Mouse (Mus musculus) lung, postnatal 0 days (tissue): Measurements from ENCODE around the gene Chdh. TPM values are rescaled to one million over a fixed set of nuclear protein-coding genes. Genes with fewer than 3 reads are reported as not detected.

Source experiments
- ATAC-seq: fragments of 200-750 bp; cut with Nextera tagmentation; 2 replicates; pipeline ENCODE4 v1.8.0; 2017; ENCODE audit warnings: moderate library complexity
- DNase-seq: peaks from one replicate; pipeline ENCODE4 v3.0.0-alpha.2; 2016; ENCODE audit warnings: low spot score
- H3K27ac ChIP-seq: fragments of 300-500 bp; sonication (generic); 2 replicates; pipeline ENCODE4 v1.5.1; 2014; ENCODE audit warnings: antibody characterized with exemption, mild to moderate bottlenecking, low read length, mixed read lengths
- H3K27me3 ChIP-seq: fragments of 300-500 bp; sonication (generic); replicated peaks from 2 replicates; pipeline ENCODE4 v1.6.1; 2014; ENCODE audit warnings: low read length, mixed read lengths; ENCODE audit not compliant: insufficient read depth
- H3K36me3 ChIP-seq: fragments of 300-500 bp; sonication (generic); 2 replicates; pipeline ENCODE4 v1.6.1; 2014; ENCODE audit warnings: low read length, mixed read lengths; ENCODE audit not compliant: insufficient read depth
- H3K4me1 ChIP-seq: fragments of 300-500 bp; sonication (generic); 2 replicates; pipeline ENCODE4 v1.6.1; 2014; ENCODE audit warnings: antibody characterized with exemption, low read depth, low read length, mixed read lengths; ENCODE audit not compliant: insufficient read depth
- H3K4me2 ChIP-seq: fragments of 300-500 bp; sonication (generic); replicated peaks from 2 replicates; pipeline ENCODE4 v1.6.1; 2014; ENCODE audit warnings: low read depth, mild to moderate bottlenecking, low read length, moderate library complexity, mixed read lengths
- H3K4me3 ChIP-seq: fragments of 300-500 bp; sonication (generic); 2 replicates; pipeline ENCODE4 v1.5.1; 2014; ENCODE audit warnings: low read depth, low read length
- H3K9ac ChIP-seq: fragments of 300-500 bp; sonication (generic); replicated peaks from 2 replicates; pipeline ENCODE4 v1.6.1; 2014; ENCODE audit warnings: low read depth, mild to moderate bottlenecking
- H3K9me3 ChIP-seq: fragments of 300-500 bp; sonication (generic); 2 replicates; pipeline ENCODE4 v1.6.1; 2016; ENCODE audit warnings: low read length, mixed read lengths
- CTCF ChIP-seq: IDR thresholded peaks from 2 replicates; pipeline ENCODE4 v1.5.1; 2016; ENCODE audit warnings: antibody characterized with exemption, mild to moderate bottlenecking
- EP300 ChIP-seq: IDR thresholded peaks from 2 replicates; pipeline ENCODE4 v1.6.1; 2016; ENCODE audit warnings: antibody characterized with exemption, mild to moderate bottlenecking, control low read depth
- WGBS: fragments of 180-500 bp; shearing (Covaris S2); extraction: QIAGEN DNeasy Blood & Tissue Kit; methylation state at CpG from one replicate; pipeline ENCODE4 v1.1.7; 2014; 5-methylcytosine and 5-hydroxymethylcytosine counted together
- microRNA-seq: library from miRNA; unstranded; fragments of <30 nt; microRNA quantifications from one replicate; pipeline ENCODE4, GENCODE M21; 2016
- polyA plus RNA-seq: library from polyadenylated mRNA; unstranded; fragments of >200 nt; fragmentation: Nextera tagmentation; extraction: Ambion mirVana; gene quantifications from 2 replicates; pipeline ENCODE4 v1.2.1, GENCODE M21; 2015

Gene Chdh
- polyA plus RNA-seq, 1 experiment from 2014 or later = 0.80 TPM

GRCm38 (mm10) chr14:30064864-30065263 is 56.0 kb downstream of the Chdh start:
- ATAC-seq = no peak
- no peak for TF ChIP-seq CTCF
- no peak for TF ChIP-seq EP300
- H3K4me1 ChIP-seq = no peaks in the 10 kb centered on the region

GRCm38 (mm10) chr14:30066752-30067151 is 57.9 kb downstream of the Chdh start:
- ATAC-seq (no peak), DNase-seq (no peak)
- Histone ChIP-seq H3K4me1 (no peaks in the 10 kb centered on the region), H3K4me2 (no peak overlapping the region), H3K4me3 (no peak overlapping the region), H3K9ac (no peak overlapping the region), H3K27ac (no peak overlapping the region), H3K9me3 (no peaks in the 10 kb centered on the region), H3K27me3 (no peaks in the 10 kb centered on the region), H3K36me3 (no peaks in the 10 kb centered on the region; the same call in 1 of the 2 replicates)
- 83% methylated on average over 12 of the region's 12 CpGs for WGBS
- TF ChIP-seq CTCF (no peak), EP300 (no peak)

More at GRCm38 (mm10) chr14:30064864-30065263, 56.0 kb downstream of the Chdh start:
- no peak for DNase-seq
- Histone ChIP-seq H3K27ac (no peak overlapping the region), H3K9ac (no peak overlapping the region), H3K4me3 (no peak overlapping the region), H3K27me3 (no peaks in the 10 kb centered on the region), H3K4me2 (no peak overlapping the region), H3K9me3 (no peaks in the 10 kb centered on the region), H3K36me3 (no peaks in the 10 kb centered on the region; the same call in 1 of the 2 replicates)
- WGBS = 78% methylated on average over 2 of the region's 2 CpGs

GRCm38 (mm10) chr14:30068566-30068965 is 59.7 kb downstream of the Chdh start:
- H3K27me3 ChIP-seq = no peaks in the 10 kb centered on the region
- no peak overlapping the region for H3K4me2 ChIP-seq
- no peak overlapping the region for H3K4me3 ChIP-seq
- no peak overlapping the region for H3K27ac ChIP-seq
- no peak for TF ChIP-seq EP300
- TF ChIP-seq CTCF = no peak
- whole genome bisulfite sequencing = 82% methylated on average over 3 of the region's 3 CpGs
- ATAC-seq = no peak
- no peaks in the 10 kb centered on the region for H3K4me1 ChIP-seq
- H3K9me3 ChIP-seq = no peaks in the 10 kb centered on the region
- no peaks in the 10 kb centered on the region for H3K36me3 ChIP-seq
- H3K9ac ChIP-seq = no peak overlapping the region
- DNase-seq = no peak

GRCm38 (mm10) chr14:30075268-30075887 is 66.6 kb downstream of the Chdh start:
- H3K27me3 ChIP-seq = no peaks in the 10 kb centered on the region
- no peak for TF ChIP-seq EP300
- no peak for TF ChIP-seq CTCF
- H3K4me3 ChIP-seq = no peak overlapping the region
- DNase-seq (no peak), ATAC-seq (no peak)
- H3K36me3 ChIP-seq = no peaks in the 10 kb centered on the region
- no peaks in the 10 kb centered on the region for H3K9me3 ChIP-seq
- 74% methylated on average over 7 of the region's 7 CpGs for WGBS
- H3K4me2 ChIP-seq = no peak overlapping the region
- H3K9ac ChIP-seq = no peak overlapping the region
- H3K27ac ChIP-seq = no peak overlapping the region
- H3K4me1 ChIP-seq = no peaks in the 10 kb centered on the region

- Histone ChIP-seq H3K27ac (no peak overlapping the region), H3K4me2 (no peak overlapping the region), H3K9me3 (no peaks in the 10 kb centered on the region), H3K36me3 (no peaks in the 10 kb centered on the region), H3K9ac (no peak overlapping the region), H3K4me1 (no peaks in the 10 kb centered on the region), H3K27me3 (no peaks in the 10 kb centered on the region), H3K4me3 (no peak overlapping the region)
- WGBS = 78% methylated on average over 15 of the region's 15 CpGs
- DNase-seq (no peak), ATAC-seq (no peak)
- TF ChIP-seq EP300 (no peak), CTCF (no peak)
Observed at GRCm38 (mm10) chr14:30078115-30078808, 69.4 kb downstream of the Chdh start.

- Histone ChIP-seq H3K4me1 (no peaks in the 10 kb centered on the region), H3K4me3 (no peak overlapping the region), H3K27ac (no peak overlapping the region), H3K36me3 (no peaks in the 10 kb centered on the region), H3K27me3 (no peaks in the 10 kb centered on the region), H3K4me2 (no peak overlapping the region), H3K9ac (no peak overlapping the region), H3K9me3 (no peaks in the 10 kb centered on the region)
- ATAC-seq (no peak), DNase-seq (no peak)
- 49% methylated on average over 4 of the region's 4 CpGs for WGBS
- TF ChIP-seq EP300 = no peak
- TF ChIP-seq CTCF = no peak
Observed at GRCm38 (mm10) chr14:30079729-30080128, 70.9 kb downstream of the Chdh start.

Small RNA genes within 50 kb of the gene (microRNA-seq; reads per million reads assigned to microRNA genes)
- not detected for gene Mir6947

Other genes with a start within 250 kb of the Chdh start
- gene Selenok, start 40.7 kb upstream of the Chdh start, polyA plus RNA-seq = 445 and 477 TPM in 2 replicates
- gene Actr8, start 30.7 kb upstream of the Chdh start, polyA plus RNA-seq = 38.5 and 39.2 TPM in 2 replicates
- 0.11 and 0.31 TPM in 2 replicates for gene Il17rb, start 127 bp upstream of the Chdh start, polyA plus RNA-seq